Mouse (Mus musculus) right cerebral cortex, postnatal 4 days (tissue): Measurements from ENCODE around the gene Edn1.

ENCODE experiments used
- DNase-seq: peaks from one replicate; pipeline ENCODE4 v3.0.0-alpha.2; 2022

The Edn1 gene

DNA sequence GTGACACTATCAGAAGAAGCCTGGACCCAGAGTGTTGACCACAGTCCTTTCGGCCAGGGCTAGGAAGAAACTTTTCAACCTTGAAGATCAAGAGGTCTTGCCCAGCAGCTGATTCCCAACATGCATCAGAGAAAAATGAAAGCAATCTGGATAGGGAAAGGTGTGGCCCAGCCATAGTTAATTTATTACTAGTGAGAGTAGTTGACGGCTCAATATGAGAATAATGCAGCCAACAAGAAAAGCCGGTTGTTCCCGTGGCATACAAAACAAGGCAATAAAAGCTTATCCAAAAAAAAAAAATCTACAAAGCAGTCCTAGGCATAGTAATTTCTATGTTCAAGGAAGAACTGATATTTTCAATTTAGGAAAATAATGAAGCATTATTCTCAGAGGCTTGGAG is 16.5 kb downstream of the Edn1 start:
- no peak for DNase-seq

DNA sequence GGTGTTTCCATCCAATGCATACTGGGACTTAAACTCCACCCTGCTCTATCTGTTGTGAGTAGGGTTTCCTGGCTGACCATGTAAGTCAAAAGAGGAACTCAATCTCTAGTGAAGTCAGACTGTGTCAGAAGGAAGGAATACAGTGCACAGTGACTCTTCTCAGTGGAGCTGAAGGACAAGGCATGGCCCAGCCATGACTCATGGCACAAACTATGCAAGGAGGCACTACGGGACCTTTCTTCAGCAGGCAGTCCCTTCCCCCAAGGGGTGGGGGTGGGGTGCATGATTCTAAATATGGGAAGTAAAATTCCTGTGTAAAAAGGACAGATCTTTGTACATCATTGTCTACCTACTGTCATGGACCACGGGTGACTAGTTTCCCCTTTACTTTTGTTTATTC is 27.3 kb downstream of the Edn1 start:
- no peak for DNase-seq

DNA sequence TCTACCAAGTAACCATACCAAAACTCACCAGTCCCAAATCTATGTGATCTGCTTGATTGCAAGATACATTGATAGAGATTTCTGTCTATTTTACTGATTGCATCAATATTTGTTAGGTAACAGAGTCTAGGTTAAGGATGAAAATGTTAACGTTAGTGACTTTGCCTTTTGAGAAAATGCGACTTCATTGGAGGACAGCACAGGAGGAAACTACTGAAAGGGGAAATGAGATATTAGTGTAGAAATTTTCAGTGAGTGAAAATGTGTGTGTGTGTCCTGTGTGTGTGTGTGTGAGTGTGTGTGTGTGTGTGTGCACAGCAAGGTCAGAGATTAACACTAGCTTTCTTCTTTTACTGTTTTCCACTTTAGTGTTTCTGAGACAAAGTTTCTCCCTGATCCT is 29.8 kb downstream of the Edn1 start:
- no peak for DNase-seq

DNA sequence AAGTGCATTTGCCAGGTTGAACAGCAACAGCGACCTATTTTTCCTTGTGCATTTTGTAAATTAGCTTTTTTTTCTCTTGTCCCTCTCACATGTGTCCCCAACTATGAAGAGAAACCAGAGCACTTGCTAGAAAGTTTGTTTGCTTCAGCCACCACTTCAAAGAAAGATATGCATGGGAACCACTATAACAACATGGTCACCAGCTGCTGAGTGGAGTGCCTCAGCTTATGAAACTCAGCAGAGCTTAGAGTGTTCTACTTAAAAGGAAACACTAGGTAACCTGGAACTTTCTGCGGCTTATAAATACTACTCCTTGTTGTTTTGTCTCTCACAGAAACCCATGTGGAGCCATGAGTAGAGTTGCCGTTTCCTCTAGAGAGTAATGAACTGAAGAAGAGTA is 33.7 kb downstream of the Edn1 start:
- DNase-seq, result no peak

DNA sequence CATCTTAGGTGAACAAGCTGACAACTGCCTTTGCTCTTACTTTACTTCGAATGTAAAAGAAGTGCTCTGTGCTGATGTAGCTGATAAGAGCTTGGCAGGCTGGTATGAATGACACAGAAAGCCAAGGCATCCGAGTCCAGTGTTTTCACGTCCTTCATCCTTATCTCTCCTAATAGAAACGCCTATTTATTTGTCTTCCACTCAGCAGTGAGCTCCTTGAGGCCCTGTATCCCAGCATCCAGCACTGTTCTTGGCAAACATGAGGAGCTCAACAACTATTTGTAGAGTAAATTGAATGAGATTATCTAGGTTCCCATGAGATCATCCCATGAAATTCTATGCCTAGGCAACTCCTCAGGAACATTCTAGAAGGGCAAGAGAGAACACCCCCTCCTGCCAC is 35.1 kb downstream of the Edn1 start:
- no peak for DNase-seq

DNA sequence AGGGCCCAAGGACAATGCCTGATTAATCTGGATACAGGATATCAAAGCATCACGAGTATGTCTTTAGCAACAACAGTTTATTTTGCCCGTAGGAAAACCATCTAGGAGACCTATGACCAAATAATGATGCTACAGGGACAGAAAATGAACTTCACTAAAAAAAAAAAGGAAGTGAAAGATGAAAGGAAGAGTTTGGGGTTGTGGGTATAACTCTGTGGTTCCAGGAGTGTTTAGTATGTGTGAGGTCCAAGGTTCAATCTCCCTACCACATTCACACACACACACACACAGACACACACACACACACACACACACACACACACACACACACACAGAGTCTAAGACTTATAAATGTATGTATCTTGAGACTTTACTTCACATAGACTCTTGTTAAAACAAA is 35.8 kb downstream of the Edn1 start:
- DNase-seq, result no peak

DNA sequence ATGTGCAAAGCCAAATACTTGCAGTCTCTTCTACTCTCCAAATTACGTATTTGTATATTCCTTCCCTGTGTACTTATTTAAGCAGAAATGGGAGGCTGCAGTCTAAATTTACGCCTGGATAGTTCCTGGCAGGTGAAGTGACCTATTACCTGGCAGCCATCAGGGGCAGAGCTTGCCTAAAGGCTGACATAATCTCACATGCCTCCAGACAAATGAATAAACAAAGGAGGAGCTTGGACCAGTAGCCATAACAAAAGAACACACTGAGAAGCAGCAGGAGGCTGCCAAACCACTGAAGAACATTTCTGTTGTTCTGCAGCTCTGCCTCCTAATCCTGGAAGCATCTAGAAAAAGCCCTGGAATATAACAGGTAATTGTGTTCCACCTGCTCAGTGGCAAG is 38.2 kb downstream of the Edn1 start:
- no peak for DNase-seq

DNA sequence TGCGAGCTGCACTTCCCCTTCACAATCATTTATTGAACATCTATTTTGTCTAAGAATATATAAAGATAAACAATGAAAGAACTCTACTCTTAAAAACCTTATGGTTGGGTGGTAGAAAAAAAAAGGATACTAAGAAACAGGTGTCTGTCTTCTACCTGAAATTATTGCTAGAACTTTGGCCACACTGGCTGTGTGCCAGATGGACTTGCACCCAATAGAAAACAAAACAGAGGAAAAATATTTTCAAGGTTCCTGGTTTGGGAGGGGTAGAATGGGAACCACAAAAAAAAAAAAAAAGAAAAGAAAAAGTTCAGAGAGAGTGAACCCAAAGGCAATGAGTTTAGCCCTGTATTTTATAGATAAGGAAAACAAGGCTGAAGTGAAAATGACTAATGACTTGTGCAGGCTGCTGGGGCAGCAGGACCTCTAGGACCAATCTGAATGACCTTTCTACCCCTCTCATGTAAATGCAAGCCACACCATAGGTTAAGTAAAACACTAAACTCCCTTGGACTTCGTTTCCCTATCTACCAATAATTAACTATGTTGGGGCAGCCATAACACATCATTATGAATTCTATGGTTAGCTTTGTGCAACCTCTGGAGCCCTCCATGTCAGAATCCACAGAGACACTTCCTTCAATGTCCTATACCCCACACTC is 40.7 kb downstream of the Edn1 start:
- DNase-seq, result no peak

DNA sequence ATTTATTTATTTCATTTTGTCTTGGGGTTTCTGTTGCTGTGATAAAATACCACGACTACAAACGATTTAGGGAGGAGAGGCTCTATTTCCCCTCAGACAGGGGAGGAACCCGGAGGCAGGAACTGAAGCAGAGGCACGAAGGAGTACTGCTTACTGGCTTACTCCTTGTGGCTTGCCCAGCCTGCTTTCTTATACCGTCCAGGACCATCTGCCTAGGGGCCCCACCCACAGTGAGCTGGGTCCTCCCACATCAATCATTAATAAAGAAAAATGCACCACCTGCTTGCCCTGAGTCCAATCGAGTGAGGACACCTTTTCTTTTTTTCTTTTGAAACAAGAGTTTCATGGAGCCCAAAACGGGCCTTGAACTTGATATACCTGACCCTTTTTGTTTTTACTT is 44.2 kb downstream of the Edn1 start:
- no peak for DNase-seq

DNA sequence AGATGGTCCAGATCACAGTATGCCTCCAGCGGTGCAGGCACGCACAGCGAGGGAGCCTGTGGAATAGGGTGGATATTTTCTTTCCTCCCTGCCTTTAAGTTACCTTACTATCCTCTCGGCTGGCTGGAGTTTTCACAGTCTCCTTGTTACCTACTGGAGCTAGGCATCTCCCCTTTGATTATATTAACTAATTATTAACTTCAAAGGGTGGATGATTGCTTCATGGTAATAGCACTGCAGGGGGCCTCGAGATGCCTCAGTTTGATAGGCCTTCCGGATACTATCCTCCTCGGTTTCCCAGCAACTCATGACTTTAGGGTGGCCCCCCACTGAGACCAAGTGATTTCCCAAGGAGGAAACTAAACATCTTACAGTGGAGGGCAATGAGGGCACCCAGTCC is 45.1 kb downstream of the Edn1 start:
- DNase-seq, result no peak

DNA sequence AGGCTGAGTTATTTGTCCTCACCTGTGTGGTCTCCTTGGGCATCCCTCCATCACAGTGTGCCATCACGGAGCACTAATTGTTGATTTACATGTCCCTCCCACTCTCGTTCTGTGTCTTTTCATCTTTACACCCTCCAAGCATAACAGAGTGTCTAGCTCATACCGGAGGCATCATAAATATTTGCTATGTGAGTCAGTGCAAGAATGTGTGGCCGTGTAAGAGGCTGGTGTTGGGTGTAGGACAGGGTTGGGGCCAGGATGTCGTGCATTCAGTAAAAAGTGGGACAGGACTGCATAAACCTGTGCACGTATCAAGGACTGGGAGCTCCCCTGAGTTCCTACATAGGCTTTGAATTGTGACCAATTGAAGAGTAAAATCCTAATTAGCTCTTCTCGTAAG is 50.4 kb downstream of the Edn1 start:
- no peak for DNase-seq
